Mouse (Mus musculus) hindbrain, embryonic 10.5 days (tissue): ENCODE results near the gene Zfp811. TPM values are rescaled to one million over a fixed set of nuclear protein-coding genes. Genes with fewer than 3 reads are reported as not detected.

Source experiments
- polyA plus RNA-seq: library from polyadenylated mRNA; unstranded; fragments of >200 nt; fragmentation: Nextera tagmentation; extraction: Ambion mirVana; gene quantifications from 2 replicates; pipeline ENCODE4 v1.2.1, GENCODE M21; 2016

Gene Zfp811
- polyA plus RNA-seq, 1 experiment from 2014 or later: 33.1 TPM

Other genes starting within 250 kb of the Zfp811 start
- gene Cyp4f37, start 188.6 kb downstream of the Zfp811 start, polyA plus RNA-seq: not detected in 2 replicates
- not detected in 2 replicates for gene Cyp4f40, start 151.0 kb downstream of the Zfp811 start, polyA plus RNA-seq
- gene Cyp4f15, start 124.3 kb downstream of the Zfp811 start, polyA plus RNA-seq: 2.3 and 3.8 TPM in 2 replicates
- 38.6 and 45.4 TPM in 2 replicates for gene Zfp871, start 21.6 kb downstream of the Zfp811 start, polyA plus RNA-seq
- 12.9 and 14.5 TPM in 2 replicates for gene Zfp799, start 20.3 kb upstream of the Zfp811 start, polyA plus RNA-seq
- 6.9 and 7.4 TPM in 2 replicates for gene Zfp870, start 81.7 kb upstream of the Zfp811 start, polyA plus RNA-seq
- gene Cyp4f14, start 107.4 kb upstream of the Zfp811 start, polyA plus RNA-seq: not detected in 2 replicates
- 3.5 and 4.3 TPM in 2 replicates for gene Cyp4f13, start 137.5 kb upstream of the Zfp811 start, polyA plus RNA-seq
- 10.7 and 11.8 TPM in 2 replicates for gene Zfp472, start 155.9 kb upstream of the Zfp811 start, polyA plus RNA-seq
- 13.2 and 13.9 TPM in 2 replicates for gene Zfp952, start 183.2 kb upstream of the Zfp811 start, polyA plus RNA-seq
- gene Zfp763, start 223.5 kb upstream of the Zfp811 start, polyA plus RNA-seq: 12.6 and 16.2 TPM in 2 replicates